Mouse (Mus musculus): ENCODE results near the gene Cd79b. TPM values are rescaled to one million over a fixed set of nuclear protein-coding genes. Genes with fewer than 3 reads are reported as not detected.

The Cd79b gene
- polyA plus RNA-seq, 1 experiment from 2014 or later: 0.85 TPM

DNA sequence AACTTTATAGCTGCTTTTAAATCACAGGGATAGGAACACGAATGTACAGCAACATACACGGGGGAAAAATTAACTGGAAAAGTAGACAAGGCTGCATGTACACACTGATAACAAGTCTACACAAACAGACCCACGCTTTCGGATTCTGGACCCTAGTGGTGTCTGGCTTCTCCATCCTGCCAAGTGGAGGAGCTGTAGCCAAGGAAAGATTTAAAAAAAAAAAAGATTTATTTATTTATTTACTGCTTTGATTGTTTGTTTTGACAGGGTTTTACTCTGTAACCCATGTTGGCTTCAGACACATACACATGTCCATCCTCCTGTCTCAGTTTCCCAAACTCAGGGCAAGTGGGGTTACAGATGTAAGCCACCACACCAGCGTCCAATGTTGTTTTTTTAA, 7.1 kb downstream of the Cd79b start:
- H3K9me3 ChIP-seq (ENCODE audit: control insufficient read depth, low read length): no peaks in the 10 kb centered on the region
- no peaks in the 10 kb centered on the region for H3K27me3 ChIP-seq (replicated peaks; ENCODE audit: control insufficient read depth, insufficient read depth, low read length)
- H3K4me3 ChIP-seq (ENCODE audit: low read length): no peak overlapping the region
- H3K36me3 ChIP-seq (ENCODE audit: control insufficient read depth, insufficient read depth, low read length): no peaks in the 10 kb centered on the region
- no peak overlapping the region for H3K27ac ChIP-seq (ENCODE audit: low read depth, low read length)
- 80% methylated on average over 5 of the region's 5 CpGs for WGBS
- ATAC-seq: no peak
- H3K9ac ChIP-seq (ENCODE audit: low read depth, low read length): no peak overlapping the region
- H3K4me2 ChIP-seq (ENCODE audit: low read length): no peak overlapping the region
- no peaks in the 10 kb centered on the region for H3K4me1 ChIP-seq (ENCODE audit: control insufficient read depth, insufficient read depth, low read depth, low read length)

DNA sequence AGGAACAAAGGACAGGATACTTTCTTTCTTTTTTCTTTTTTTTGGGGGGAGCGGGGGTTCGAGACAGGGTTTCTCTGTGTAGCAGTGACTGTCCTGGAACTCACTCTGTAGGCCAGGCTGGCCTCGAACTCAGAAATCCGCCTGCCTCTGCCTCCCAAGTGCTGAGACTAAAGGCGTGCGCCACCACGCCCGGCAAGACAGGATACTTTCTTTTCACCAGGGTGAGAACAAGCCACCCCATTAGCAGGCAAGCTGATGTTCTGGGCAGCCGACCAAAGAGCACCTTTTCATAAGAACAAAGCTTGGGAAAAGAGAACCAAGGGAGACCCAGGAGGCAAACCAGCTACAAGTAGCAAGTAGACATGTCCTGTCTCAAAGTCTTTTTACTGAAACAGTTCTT, 7.8 kb downstream of the Cd79b start:
- H3K27me3 ChIP-seq (replicated peaks; ENCODE audit: control insufficient read depth, insufficient read depth, low read length): no peaks in the 10 kb centered on the region
- H3K4me1 ChIP-seq (ENCODE audit: control insufficient read depth, insufficient read depth, low read depth, low read length): no peaks in the 10 kb centered on the region
- H3K9ac ChIP-seq (ENCODE audit: low read depth, low read length): no peak overlapping the region
- no peaks in the 10 kb centered on the region for H3K36me3 ChIP-seq (ENCODE audit: control insufficient read depth, insufficient read depth, low read length)
- no peak overlapping the region for H3K4me2 ChIP-seq (ENCODE audit: low read length)
- H3K4me3 ChIP-seq (ENCODE audit: low read length): no peak overlapping the region
- no peak for ATAC-seq
- no peaks in the 10 kb centered on the region for H3K9me3 ChIP-seq (ENCODE audit: control insufficient read depth, low read length)
- no peak overlapping the region for H3K27ac ChIP-seq (ENCODE audit: low read depth, low read length)
- 79% methylated on average over 9 of the region's 9 CpGs for WGBS

DNA sequence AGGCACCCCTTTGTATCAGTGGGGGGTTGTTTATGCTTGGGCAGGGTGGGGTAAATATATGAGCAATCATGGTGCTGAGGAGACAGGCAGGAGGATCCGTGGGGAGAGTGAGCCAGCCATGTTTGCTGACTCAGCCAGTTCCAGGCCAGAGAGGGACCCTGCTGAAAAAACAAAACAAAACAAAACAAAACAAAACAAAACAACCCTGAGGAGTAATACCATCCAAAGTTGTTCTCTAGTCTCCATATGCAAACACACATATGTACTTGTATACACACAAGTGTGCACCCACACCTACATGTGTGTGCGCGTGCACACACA, 8.5 kb downstream of the Cd79b start:
- Histone ChIP-seq H3K4me2 (ENCODE audit: low read length) (no peak overlapping the region), H3K4me3 (ENCODE audit: low read length) (no peak overlapping the region), H3K27me3 (replicated peaks; ENCODE audit: control insufficient read depth, insufficient read depth, low read length) (no peaks in the 10 kb centered on the region), H3K9me3 (ENCODE audit: control insufficient read depth, low read length) (no peaks in the 10 kb centered on the region), H3K9ac (ENCODE audit: low read depth, low read length) (no peak overlapping the region), H3K4me1 (ENCODE audit: control insufficient read depth, insufficient read depth, low read depth, low read length) (no peaks in the 10 kb centered on the region), H3K36me3 (ENCODE audit: control insufficient read depth, insufficient read depth, low read length) (no peaks in the 10 kb centered on the region), H3K27ac (ENCODE audit: low read depth, low read length) (no peak overlapping the region)
- no peak for ATAC-seq
- WGBS: 81% methylated on average over 3 of the region's 3 CpGs

DNA sequence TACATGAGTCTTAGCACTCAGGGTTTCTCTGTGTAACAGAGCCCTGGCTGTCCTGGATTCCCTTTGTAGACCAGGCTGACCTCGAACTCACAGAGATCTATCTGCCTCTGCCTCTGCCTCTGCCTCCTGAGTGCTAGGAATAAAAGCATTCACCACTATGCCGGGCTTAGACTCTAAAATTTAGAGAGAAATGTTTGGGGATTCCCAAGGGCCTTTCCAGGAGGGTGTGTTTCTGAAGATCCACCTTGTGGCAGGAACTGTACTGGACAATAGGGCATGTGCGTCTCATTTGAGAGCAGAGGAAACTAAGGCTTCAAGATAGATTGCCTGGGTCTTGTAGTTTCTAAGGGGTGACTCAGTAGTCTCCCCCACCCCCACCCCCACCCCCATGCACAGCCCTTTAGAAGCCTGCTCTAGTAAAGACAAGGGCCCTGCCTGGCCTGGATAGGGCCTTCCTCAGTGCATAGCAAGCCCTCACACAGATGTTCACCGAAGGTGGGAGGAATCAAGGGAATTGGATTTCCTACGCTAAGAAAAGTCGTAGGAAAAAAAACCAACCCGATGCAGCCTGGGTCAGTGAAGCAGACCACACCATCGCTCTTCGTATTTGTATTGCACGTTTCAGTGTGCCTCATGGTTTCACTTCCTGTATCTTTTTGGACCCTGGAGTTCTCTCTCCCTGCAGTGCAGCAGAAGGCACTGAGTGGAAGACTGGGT, 9.1 kb downstream of the Cd79b start:
- Histone ChIP-seq H3K4me3 (ENCODE audit: low read length) (no peak overlapping the region), H3K27ac (ENCODE audit: low read depth, low read length) (no peak overlapping the region), H3K27me3 (replicated peaks; ENCODE audit: control insufficient read depth, insufficient read depth, low read length) (no peaks in the 10 kb centered on the region), H3K36me3 (ENCODE audit: control insufficient read depth, insufficient read depth, low read length) (no peaks in the 10 kb centered on the region), H3K4me1 (ENCODE audit: control insufficient read depth, insufficient read depth, low read depth, low read length) (no peaks in the 10 kb centered on the region), H3K9ac (ENCODE audit: low read depth, low read length) (no peak overlapping the region), H3K4me2 (ENCODE audit: low read length) (no peak overlapping the region), H3K9me3 (ENCODE audit: control insufficient read depth, low read length) (no peaks in the 10 kb centered on the region)
- ATAC-seq: no peak
- 85% methylated on average over 10 of the region's 10 CpGs for WGBS

DNA sequence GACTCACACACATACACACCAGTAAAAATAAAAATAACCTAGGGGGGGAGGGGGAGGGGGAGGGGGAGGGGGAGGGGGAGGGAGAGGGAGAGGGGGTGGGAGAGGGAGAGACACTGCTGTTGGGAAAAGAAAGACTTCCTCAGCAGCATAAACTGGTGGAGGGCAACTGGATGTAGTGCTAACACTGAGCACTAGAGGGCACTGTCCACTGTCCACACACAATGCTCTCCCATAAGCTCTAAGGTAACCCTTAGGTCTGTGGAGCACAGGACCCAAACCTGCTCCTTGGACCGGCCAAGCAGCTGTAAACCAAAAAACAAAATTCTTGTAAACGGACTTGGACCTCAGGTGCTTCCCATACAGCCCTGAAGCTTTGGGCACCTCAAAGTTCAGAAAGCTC, 11.9 kb downstream of the Cd79b start:
- ATAC-seq: no peak
- 30% methylated on average over 2 of the region's 2 CpGs for WGBS
- Histone ChIP-seq H3K27ac (ENCODE audit: low read depth, low read length) (no peak overlapping the region), H3K9me3 (ENCODE audit: control insufficient read depth, low read length) (no peaks in the 10 kb centered on the region), H3K4me1 (ENCODE audit: control insufficient read depth, insufficient read depth, low read depth, low read length) (no peaks in the 10 kb centered on the region), H3K4me3 (ENCODE audit: low read length) (no peak overlapping the region), H3K4me2 (ENCODE audit: low read length) (no peak overlapping the region), H3K27me3 (replicated peaks; ENCODE audit: control insufficient read depth, insufficient read depth, low read length) (no peaks in the 10 kb centered on the region), H3K9ac (ENCODE audit: low read depth, low read length) (no peak overlapping the region), H3K36me3 (ENCODE audit: control insufficient read depth, insufficient read depth, low read length) (no peaks in the 10 kb centered on the region)

DNA sequence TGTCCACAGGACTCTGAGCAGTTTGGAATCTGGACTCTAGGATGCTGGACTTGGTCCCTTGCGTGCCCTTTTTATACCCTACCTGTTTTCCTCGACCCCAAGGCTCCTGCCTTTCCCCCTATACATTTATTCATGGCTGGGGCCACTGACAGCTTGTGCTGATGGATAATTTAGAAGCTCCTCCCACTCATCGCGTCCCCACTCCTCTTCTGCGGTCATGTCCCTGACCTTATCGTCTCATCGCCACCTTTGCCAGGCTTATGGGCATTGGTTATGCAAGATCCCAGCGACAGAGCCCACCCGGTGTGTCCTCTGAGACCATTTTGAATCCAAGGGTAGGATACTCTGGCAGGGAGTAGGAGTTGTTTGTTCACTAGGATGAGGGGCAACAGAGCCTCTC, 12.8 kb downstream of the Cd79b start, which contains the start of gene Gh:
Gene Gh (minus strand): TSS at position 101 of the 400 bp plus-strand sequence.
- Histone ChIP-seq H3K4me1 (ENCODE audit: control insufficient read depth, insufficient read depth, low read depth, low read length) (no peaks in the 10 kb centered on the region), H3K4me2 (ENCODE audit: low read length) (no peak within 1 kb of the TSS), H3K36me3 (ENCODE audit: control insufficient read depth, insufficient read depth, low read length) (no peaks in the 10 kb centered on the region), H3K9ac (ENCODE audit: low read depth, low read length) (no peak within 1 kb of the TSS), H3K9me3 (ENCODE audit: control insufficient read depth, low read length) (no peaks in the 10 kb centered on the region), H3K4me3 (ENCODE audit: low read length) (no peak within 1 kb of the TSS), H3K27me3 (replicated peaks; ENCODE audit: control insufficient read depth, insufficient read depth, low read length) (no peaks in the 10 kb centered on the region), H3K27ac (ENCODE audit: low read depth, low read length) (no peak within 1 kb of the TSS)
- 82% methylated on average over 9 of the region's 9 CpGs for WGBS
- ATAC-seq: no peak

DNA sequence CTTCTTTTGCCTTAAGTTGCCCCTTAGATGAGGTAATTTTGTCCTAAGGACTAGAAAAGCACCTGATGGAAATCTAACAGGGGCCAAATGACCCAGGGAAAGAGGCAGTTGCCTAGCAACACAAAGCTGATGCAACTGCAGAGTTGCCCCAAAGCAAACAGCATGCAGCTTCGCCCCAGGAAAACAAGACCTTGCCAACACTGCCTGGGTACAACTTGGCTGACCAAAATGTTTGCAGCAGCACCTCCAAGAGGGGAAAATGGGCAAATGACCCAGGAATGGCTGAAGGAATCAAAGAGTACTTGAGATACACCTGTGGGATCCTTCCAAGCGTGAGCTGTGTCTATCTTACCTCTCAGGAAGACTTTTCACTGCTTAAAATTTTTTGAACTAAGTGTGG, 22.7 kb downstream of the Cd79b start:
- no peak overlapping the region for H3K27ac ChIP-seq (ENCODE audit: low read depth, low read length)
- no peaks in the 10 kb centered on the region for H3K36me3 ChIP-seq (ENCODE audit: control insufficient read depth, insufficient read depth, low read length)
- no peak overlapping the region for H3K9ac ChIP-seq (ENCODE audit: low read depth, low read length)
- ATAC-seq: no peak
- no peaks in the 10 kb centered on the region for H3K9me3 ChIP-seq (ENCODE audit: control insufficient read depth, low read length)
- H3K4me1 ChIP-seq (ENCODE audit: control insufficient read depth, insufficient read depth, low read depth, low read length): no peaks in the 10 kb centered on the region
- WGBS: 86% methylated on average over 2 of the region's 2 CpGs
- no peak overlapping the region for H3K4me2 ChIP-seq (ENCODE audit: low read length)
- no peaks in the 10 kb centered on the region for H3K27me3 ChIP-seq (replicated peaks; ENCODE audit: control insufficient read depth, insufficient read depth, low read length)
- no peak overlapping the region for H3K4me3 ChIP-seq (ENCODE audit: low read length)

GRCm38 (mm10) chr11:106290376-106290775, 24.2 kb downstream of the Cd79b start:
- Histone ChIP-seq H3K9me3 (ENCODE audit: control insufficient read depth, low read length) (no peaks in the 10 kb centered on the region), H3K27ac (ENCODE audit: low read depth, low read length) (no peak overlapping the region), H3K4me3 (ENCODE audit: low read length) (no peak overlapping the region), H3K4me1 (ENCODE audit: control insufficient read depth, insufficient read depth, low read depth, low read length) (no peaks in the 10 kb centered on the region), H3K4me2 (ENCODE audit: low read length) (no peak overlapping the region), H3K36me3 (ENCODE audit: control insufficient read depth, insufficient read depth, low read length) (no peaks in the 10 kb centered on the region), H3K27me3 (replicated peaks; ENCODE audit: control insufficient read depth, insufficient read depth, low read length) (no peaks in the 10 kb centered on the region), H3K9ac (ENCODE audit: low read depth, low read length) (no peak overlapping the region)
- no peak for ATAC-seq
- WGBS: 90% methylated on average over 5 of the region's 5 CpGs

GRCm38 (mm10) chr11:106289369-106289768, 25.2 kb downstream of the Cd79b start:
- no peak for ATAC-seq
- Histone ChIP-seq H3K4me3 (ENCODE audit: low read length) (no peak overlapping the region), H3K9me3 (ENCODE audit: control insufficient read depth, low read length) (no peaks in the 10 kb centered on the region), H3K27ac (ENCODE audit: low read depth, low read length) (no peak overlapping the region), H3K9ac (ENCODE audit: low read depth, low read length) (no peak overlapping the region), H3K27me3 (replicated peaks; ENCODE audit: control insufficient read depth, insufficient read depth, low read length) (no peaks in the 10 kb centered on the region), H3K36me3 (ENCODE audit: control insufficient read depth, insufficient read depth, low read length) (no peaks in the 10 kb centered on the region), H3K4me2 (ENCODE audit: low read length) (no peak overlapping the region), H3K4me1 (ENCODE audit: control insufficient read depth, insufficient read depth, low read depth, low read length) (no peaks in the 10 kb centered on the region)
- WGBS: 50% methylated on average over 8 of the region's 8 CpGs

DNA sequence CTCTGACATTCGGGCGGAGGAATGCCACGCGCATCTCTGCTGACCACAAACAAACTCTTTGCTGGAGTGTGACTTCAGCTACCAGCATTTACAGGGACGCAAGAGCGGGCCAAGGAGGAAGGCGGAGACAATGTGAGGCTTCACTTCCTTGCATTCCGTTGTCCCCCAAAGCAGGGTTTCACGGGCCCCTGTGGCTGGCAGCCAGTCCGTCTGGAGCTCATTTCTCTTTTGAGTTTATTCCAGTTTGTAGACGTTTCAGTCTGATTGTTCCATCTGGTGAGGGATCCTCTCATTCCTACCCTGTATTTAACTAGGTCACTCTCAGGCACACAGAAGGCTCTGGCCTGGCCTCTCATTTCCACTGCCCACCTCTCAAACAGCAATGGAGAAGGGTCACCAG, 27.6 kb downstream of the Cd79b start:
- Histone ChIP-seq H3K9me3 (ENCODE audit: control insufficient read depth, low read length) (no peaks in the 10 kb centered on the region), H3K27me3 (replicated peaks; ENCODE audit: control insufficient read depth, insufficient read depth, low read length) (no peaks in the 10 kb centered on the region), H3K27ac (ENCODE audit: low read depth, low read length) (no peak overlapping the region), H3K36me3 (ENCODE audit: control insufficient read depth, insufficient read depth, low read length) (no peaks in the 10 kb centered on the region), H3K9ac (ENCODE audit: low read depth, low read length) (no peak overlapping the region), H3K4me1 (ENCODE audit: control insufficient read depth, insufficient read depth, low read depth, low read length) (no peaks in the 10 kb centered on the region), H3K4me2 (ENCODE audit: low read length) (no peak overlapping the region), H3K4me3 (ENCODE audit: low read length) (no peak overlapping the region)
- ATAC-seq: no peak
- WGBS: 56% methylated on average over 11 of the region's 11 CpGs

Data from hindbrain, embryonic 16.5 days (tissue).